Mouse (Mus musculus): ENCODE results near the gene Kcnh2. TPM values are rescaled to one million over a fixed set of nuclear protein-coding genes. Genes with fewer than 3 reads are reported as not detected.

Kcnh2 gene
- total and polyA plus RNA-seq, 3 experiments: 1.3 to 12.6 (median 6.8) TPM

DNA sequence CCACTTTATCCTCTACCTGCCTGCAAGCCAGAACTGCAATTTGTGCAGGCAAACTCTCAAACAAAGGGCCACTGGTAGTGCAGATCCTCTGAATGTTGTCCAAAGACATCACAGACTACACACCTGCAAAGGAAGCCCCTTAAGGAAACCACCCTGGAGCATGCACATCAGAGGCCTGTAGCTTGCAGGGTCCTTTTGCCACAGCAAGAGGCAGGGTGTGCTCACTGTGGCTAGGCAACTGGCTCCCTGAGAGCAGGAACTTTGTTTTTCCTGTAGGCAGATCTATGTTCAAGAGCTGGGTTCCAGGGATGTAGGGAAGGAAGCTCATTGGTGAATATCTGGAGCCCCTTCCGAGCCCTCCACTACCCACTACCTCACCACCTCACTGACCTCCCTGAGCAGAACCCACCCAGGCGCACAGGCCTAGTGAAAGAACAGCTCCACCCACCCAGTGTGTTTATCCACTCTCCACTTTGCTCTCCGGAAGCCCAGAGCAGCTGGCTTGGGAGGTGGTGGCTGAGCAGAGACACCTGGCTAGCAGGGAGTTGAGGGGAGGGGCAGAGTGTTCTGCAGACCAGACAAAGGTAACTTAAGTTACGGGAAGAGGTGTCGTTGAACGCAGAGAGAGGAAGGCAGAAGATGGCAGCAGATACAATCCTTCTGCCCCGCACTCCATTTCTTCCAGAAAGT lies 4.1 kb downstream of the Kcnh2 start:
- H3K9me3 ChIP-seq (replicated peaks): no peaks in the 10 kb centered on the region
- H3K4me1 ChIP-seq (ENCODE audit: insufficient read depth, low read depth, low read length): peaks cover 97% of the 10 kb centered on the region
- no peak for DNase-seq (ENCODE audit: low spot score)
- peaks cover 29% of the 10 kb centered on the region for H3K27me3 ChIP-seq (ENCODE audit: insufficient read depth, low read length)
- TF ChIP-seq CTCF (IDR thresholded peaks at IDR 0.05; ENCODE audit: low read depth, low read length): no peak
- TF ChIP-seq POLR2AphosphoS5 (IDR thresholded peaks at IDR 0.05; ENCODE audit: insufficient replicate concordance, low read depth, low read length): no peak
- TF ChIP-seq TAL1 (conservative IDR thresholded peaks at IDR 0.05; ENCODE audit: low read depth, low read length): no peak
- TF ChIP-seq GATA1 (IDR thresholded peaks at IDR 0.05; ENCODE audit: borderline replicate concordance, low read length): no peak
- peak overlapping the region; percentile 74 for H3K4me3 ChIP-seq (ENCODE audit: low read depth, low read length)
- no peak for ATAC-seq (ENCODE audit: extremely low read depth, insufficient number of reproducible peaks, low FRiP score, poor library complexity, severe bottlenecking)
- H3K36me3 ChIP-seq (replicated peaks): peaks cover 3% of the 10 kb centered on the region

DNA sequence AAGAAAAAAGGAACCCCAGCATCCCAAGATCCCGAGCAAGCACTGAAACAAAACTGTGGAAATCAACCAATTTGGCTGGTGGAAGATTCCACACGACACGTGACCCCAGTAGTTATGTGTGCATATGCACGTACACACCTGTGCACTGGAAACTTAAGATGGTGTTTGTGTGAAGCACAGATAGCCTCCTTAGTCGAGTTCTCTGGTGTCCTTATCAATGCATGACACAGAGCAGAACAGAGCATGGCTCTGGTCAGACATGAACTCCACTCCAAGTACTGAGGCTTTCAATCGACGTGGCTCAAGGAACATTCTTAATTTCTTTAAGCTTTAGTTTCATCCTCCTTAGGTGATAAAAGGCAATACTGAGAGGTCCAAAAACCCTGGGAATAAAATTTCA lies 5.1 kb downstream of the Kcnh2 start:
- H3K4me1 ChIP-seq (ENCODE audit: insufficient read depth, low read depth, low read length): peaks cover 99% of the 10 kb centered on the region
- TF ChIP-seq POLR2AphosphoS5 (IDR thresholded peaks at IDR 0.05; ENCODE audit: insufficient replicate concordance, low read depth, low read length): no peak
- 0 out of 2 replicates have a peak, but pooled peaks have one; percentile 27 for TF ChIP-seq TAL1 (conservative IDR thresholded peaks at IDR 0.05; ENCODE audit: low read depth, low read length)
- H3K4me3 ChIP-seq (ENCODE audit: low read depth, low read length): no peak overlapping the region
- H3K9me3 ChIP-seq (replicated peaks): no peaks in the 10 kb centered on the region
- peaks cover 22% of the 10 kb centered on the region for H3K27me3 ChIP-seq (ENCODE audit: insufficient read depth, low read length)
- ATAC-seq (ENCODE audit: extremely low read depth, insufficient number of reproducible peaks, low FRiP score, poor library complexity, severe bottlenecking) (no peak), DNase-seq (ENCODE audit: low spot score) (no peak)
- H3K36me3 ChIP-seq (replicated peaks): peaks cover 3% of the 10 kb centered on the region

DNA sequence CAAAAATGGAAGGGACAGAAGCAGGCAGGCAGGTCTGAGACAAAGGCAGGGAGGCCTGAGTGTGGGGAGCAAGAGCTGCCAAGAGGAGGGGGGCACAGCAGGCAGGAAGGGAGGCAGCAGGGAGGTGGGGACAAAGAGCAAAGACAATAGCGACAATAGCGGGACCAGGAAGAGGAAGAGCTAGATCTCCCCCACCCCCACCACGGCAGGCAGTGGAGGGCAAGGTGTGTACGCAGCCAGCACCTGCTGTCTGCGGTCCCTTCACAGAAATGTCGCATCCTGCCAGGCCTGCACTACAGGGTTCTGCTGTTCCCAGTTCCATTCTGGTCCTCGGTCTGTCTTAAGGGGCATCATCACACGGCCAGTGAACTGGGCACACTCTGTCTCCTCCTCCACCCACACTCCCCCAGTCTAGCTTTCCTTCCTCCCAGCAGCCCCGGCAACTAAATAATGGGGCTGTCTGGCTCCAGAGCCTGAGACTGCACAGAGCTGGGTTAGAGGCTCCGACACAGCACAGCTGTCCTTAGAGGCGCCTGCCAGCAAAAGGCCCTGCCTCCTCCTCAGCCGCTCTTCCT lies 6.8 kb downstream of the Kcnh2 start:
- H3K4me3 ChIP-seq (ENCODE audit: low read depth, low read length): peak overlapping the region; percentile 69
- ATAC-seq (ENCODE audit: extremely low read depth, insufficient number of reproducible peaks, low FRiP score, poor library complexity, severe bottlenecking) (peak; percentile 22), DNase-seq (ENCODE audit: low spot score) (peak; percentile 51)
- peaks cover 96% of the 10 kb centered on the region for H3K4me1 ChIP-seq (ENCODE audit: insufficient read depth, low read depth, low read length)
- H3K36me3 ChIP-seq (replicated peaks): peaks cover 3% of the 10 kb centered on the region
- H3K9me3 ChIP-seq (replicated peaks): no peaks in the 10 kb centered on the region
- TF ChIP-seq GATA1 (IDR thresholded peaks at IDR 0.05; ENCODE audit: borderline replicate concordance, low read length) (no peak), GATA2 (IDR thresholded peaks at IDR 0.05; ENCODE audit: borderline replicate concordance, low read depth, low read length) (no peak), TAL1 (conservative IDR thresholded peaks at IDR 0.05; ENCODE audit: low read depth, low read length) (no peak), POLR2AphosphoS5 (IDR thresholded peaks at IDR 0.05; ENCODE audit: insufficient replicate concordance, low read depth, low read length) (no peak), CTCF (IDR thresholded peaks at IDR 0.05; ENCODE audit: low read depth, low read length) (no peak)
- peaks cover 10% of the 10 kb centered on the region for H3K27me3 ChIP-seq (ENCODE audit: insufficient read depth, low read length)

DNA sequence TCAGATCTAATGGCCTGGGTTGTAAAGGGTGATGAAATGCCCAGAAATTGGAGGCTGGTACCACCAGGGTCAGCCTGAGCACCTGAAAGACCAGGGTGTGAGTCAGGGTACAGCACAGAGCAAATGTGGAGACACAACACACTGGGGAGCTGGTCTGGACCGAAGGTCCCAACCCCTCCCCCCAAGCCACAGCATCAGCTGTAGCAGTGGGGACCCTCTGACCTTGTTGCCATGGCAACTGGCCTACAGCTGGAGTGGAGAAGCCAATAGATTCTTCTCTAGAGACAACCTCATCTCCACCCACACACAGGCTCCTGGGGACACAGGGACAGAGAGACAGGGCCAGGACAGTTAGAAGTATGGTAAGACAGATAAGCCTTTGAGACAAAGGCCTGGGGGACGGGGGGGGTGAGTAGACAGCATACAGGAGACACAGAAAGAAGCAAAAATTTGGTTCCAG lies 7.4 kb downstream of the Kcnh2 start:
- peaks cover 91% of the 10 kb centered on the region for H3K4me1 ChIP-seq (ENCODE audit: insufficient read depth, low read depth, low read length)
- peak; percentile 80 for DNase-seq (ENCODE audit: low spot score)
- H3K27me3 ChIP-seq (ENCODE audit: insufficient read depth, low read length): peaks cover 5% of the 10 kb centered on the region
- peaks cover 3% of the 10 kb centered on the region for H3K36me3 ChIP-seq (replicated peaks)
- no peaks in the 10 kb centered on the region for H3K9me3 ChIP-seq (replicated peaks)
- H3K4me3 ChIP-seq (ENCODE audit: low read depth, low read length): peak overlapping the region; percentile 69; the same call in 1 of the 2 replicates
- ATAC-seq (ENCODE audit: extremely low read depth, insufficient number of reproducible peaks, low FRiP score, poor library complexity, severe bottlenecking): peak; percentile 75
- TF ChIP-seq TAL1 (conservative IDR thresholded peaks at IDR 0.05; ENCODE audit: low read depth, low read length) (no peak; the same call in 1 of the 2 replicates), GATA2 (IDR thresholded peaks at IDR 0.05; ENCODE audit: borderline replicate concordance, low read depth, low read length) (no peak), GATA1 (IDR thresholded peaks at IDR 0.05; ENCODE audit: borderline replicate concordance, low read length) (no peak)

DNA sequence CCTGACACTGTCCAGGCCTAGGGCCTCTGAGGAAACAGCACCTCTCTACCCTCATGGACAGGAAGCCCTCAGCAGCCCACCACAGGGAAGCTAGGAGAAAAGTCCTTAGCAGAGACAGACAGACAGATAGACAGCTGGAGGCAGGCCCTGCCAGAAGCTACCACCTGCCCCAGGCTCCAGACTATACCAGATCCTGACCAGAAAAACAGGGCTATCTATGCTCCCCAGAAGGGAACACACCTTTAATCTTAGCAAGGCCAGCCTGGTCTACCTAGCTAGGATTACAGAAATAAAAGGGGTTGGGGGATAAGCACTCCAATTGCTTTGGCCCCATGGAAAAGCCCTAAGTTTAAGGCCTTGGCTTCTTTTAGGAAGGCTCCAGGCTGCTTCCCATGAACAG lies 8.0 kb downstream of the Kcnh2 start:
- H3K27me3 ChIP-seq (ENCODE audit: insufficient read depth, low read length): no peaks in the 10 kb centered on the region; the same call in 1 of the 2 replicates
- H3K4me1 ChIP-seq (ENCODE audit: insufficient read depth, low read depth, low read length): peaks cover 84% of the 10 kb centered on the region

DNA sequence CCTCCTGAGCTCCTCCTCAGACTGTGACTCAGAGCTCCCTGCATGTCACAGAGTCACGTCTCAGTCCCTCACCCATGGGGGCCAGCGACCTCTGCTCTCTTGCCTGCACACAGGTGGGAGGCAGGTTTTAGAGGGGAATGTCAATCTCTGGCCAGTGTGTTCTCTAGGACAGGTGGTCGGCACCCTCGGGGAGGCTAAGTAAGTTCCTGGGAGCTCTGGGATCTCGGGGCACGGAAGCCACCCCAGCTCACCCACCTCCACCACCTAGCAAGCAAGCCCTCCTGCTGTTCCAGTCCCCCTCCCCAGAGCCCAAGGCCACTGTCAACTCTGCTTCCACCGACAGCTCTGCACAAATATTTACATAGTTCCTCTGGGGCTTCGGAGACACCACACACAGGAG lies 8.4 kb downstream of the Kcnh2 start:
- no peak for DNase-seq (ENCODE audit: low spot score)
- peak overlapping the region; percentile 48; the same call in 1 of the 2 replicates for H3K4me3 ChIP-seq (ENCODE audit: low read depth, low read length)
- no peak for ATAC-seq (ENCODE audit: extremely low read depth, insufficient number of reproducible peaks, low FRiP score, poor library complexity, severe bottlenecking)
- H3K9me3 ChIP-seq (replicated peaks): no peaks in the 10 kb centered on the region
- peaks cover 10% of the 10 kb centered on the region for H3K36me3 ChIP-seq (replicated peaks)
- H3K27me3 ChIP-seq (ENCODE audit: insufficient read depth, low read length): no peaks in the 10 kb centered on the region; the same call in 1 of the 2 replicates
- TF ChIP-seq GATA1 (IDR thresholded peaks at IDR 0.05; ENCODE audit: borderline replicate concordance, low read length): no peak
- TF ChIP-seq POLR2AphosphoS5 (IDR thresholded peaks at IDR 0.05; ENCODE audit: insufficient replicate concordance, low read depth, low read length): no peak
- TF ChIP-seq TAL1 (conservative IDR thresholded peaks at IDR 0.05; ENCODE audit: low read depth, low read length): no peak
- no peak for TF ChIP-seq CTCF (IDR thresholded peaks at IDR 0.05; ENCODE audit: low read depth, low read length)
- no peak for TF ChIP-seq GATA2 (IDR thresholded peaks at IDR 0.05; ENCODE audit: borderline replicate concordance, low read depth, low read length)
- peaks cover 80% of the 10 kb centered on the region for H3K4me1 ChIP-seq (ENCODE audit: insufficient read depth, low read depth, low read length)

More for the DNA sequence above, 8.0 kb downstream of the Kcnh2 start:
- ATAC-seq (ENCODE audit: extremely low read depth, insufficient number of reproducible peaks, low FRiP score, poor library complexity, severe bottlenecking): no peak
- no peaks in the 10 kb centered on the region for H3K9me3 ChIP-seq (replicated peaks)
- TF ChIP-seq GATA1 (IDR thresholded peaks at IDR 0.05; ENCODE audit: borderline replicate concordance, low read length) (no peak), TAL1 (conservative IDR thresholded peaks at IDR 0.05; ENCODE audit: low read depth, low read length) (peak; percentile 52), CTCF (IDR thresholded peaks at IDR 0.05; ENCODE audit: low read depth, low read length) (no peak)
- no peak for DNase-seq (ENCODE audit: low spot score)
- H3K36me3 ChIP-seq (replicated peaks): peaks cover 6% of the 10 kb centered on the region
- H3K4me3 ChIP-seq (ENCODE audit: low read depth, low read length): peak overlapping the region; percentile 48; the same call in 1 of the 2 replicates
